ENCODE assay signal across 9 mouse cellular contexts in the genomic region with DNA sequence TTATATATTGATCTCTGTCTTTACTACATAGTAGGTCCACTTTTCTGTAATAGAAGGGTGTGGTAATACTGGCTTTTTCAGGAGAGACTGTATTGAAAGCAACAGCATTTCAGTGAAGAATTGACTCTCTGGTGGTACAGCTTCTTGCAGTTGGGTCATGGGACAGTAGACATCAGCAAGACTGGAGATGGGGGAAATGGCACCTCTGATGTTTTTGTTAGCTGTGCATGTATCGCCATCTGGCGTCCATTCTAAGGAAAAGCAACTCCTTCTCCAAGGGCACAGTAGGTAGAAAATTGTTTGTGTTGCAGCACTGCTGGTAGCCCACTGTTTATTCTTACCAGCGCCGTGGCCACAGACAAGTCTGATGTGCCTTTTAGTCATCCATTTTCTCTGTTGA. TPM values are rescaled to one million over a fixed set of nuclear protein-coding genes. Genes with fewer than 3 reads are reported as not detected.
DNase-seq lines count a peak whose midpoint lies in the region; ATAC-seq and TF ChIP-seq lines count a peak whose summit lies in the region.
"Had no signal": no experiment of that assay in that cellular context is flagged by ENCODE, and none has a peak within 500 bp of the region (broad histone marks: within the 10 kb centered on the region; RNA-seq: fewer than 3 reads in every experiment).

No protein-coding gene starts in this region.

- WGBS in kidney, embryonic 15.5 days, result 13% methylated on average over 4 of the region's 4 CpGs
- 6% methylated on average over 4 of the region's 4 CpGs for WGBS in liver, embryonic 12.5 days (ENCODE audit: insufficient replicate concordance)
- WGBS in neural tube, embryonic 11.5 days, result 8% methylated on average over 4 of the region's 4 CpGs

- DNase-seq in CH12.LX (ENCODE audit: extremely low read depth) (peak; percentile 83), WW6 (ENCODE audit: low read depth, low spot score) (peak; percentile 47)
- DNase-seq in heart, adult 9 months (ENCODE audit: low spot score in 2 of 2), result peak; percentile 44 to 56
- peak; percentile 69 for DNase-seq in neural tube, embryonic 11.5 days (ENCODE audit: low spot score)
- peak; percentile 21 to 32 for DNase-seq in thymus, postnatal 36 days

- H3K4me1 ChIP-seq in CH12.LX (ENCODE audit: control insufficient read depth in 1 of 2, insufficient read depth in 2 of 2), result peaks cover 0 to 11% of the 10 kb centered on the region in 2 experiments; a peak in 2 of 4 replicates
- no peaks in the 10 kb centered on the region for H3K4me1 ChIP-seq in cortical plate, adult 2 months (ENCODE audit: control insufficient read depth, insufficient read depth, low read length)
- no peaks in the 10 kb centered on the region for H3K4me1 ChIP-seq in kidney, embryonic 15.5 days
- peaks cover 9% of the 10 kb centered on the region for H3K4me1 ChIP-seq in liver, embryonic 12.5 days
- H3K4me1 ChIP-seq in neural tube, embryonic 11.5 days (ENCODE audit: control insufficient read depth, insufficient read depth, low read length), result no peaks in the 10 kb centered on the region

- no peaks in the 10 kb centered on the region for H3K79me2 ChIP-seq in CH12.LX (replicated peaks; ENCODE audit: control insufficient read depth, extremely low read depth, insufficient read depth, poor library complexity, severe bottlenecking)

- H3K27me3 ChIP-seq in CH12.LX (replicated peaks), result no peaks in the 10 kb centered on the region
- no peaks in the 10 kb centered on the region for H3K27me3 ChIP-seq in kidney, embryonic 15.5 days
- H3K27me3 ChIP-seq in liver, embryonic 12.5 days (replicated peaks), result no peaks in the 10 kb centered on the region
- no peaks in the 10 kb centered on the region for H3K27me3 ChIP-seq in neural tube, embryonic 11.5 days (ENCODE audit: control insufficient read depth, insufficient read depth, low read length)
- H3K27me3 ChIP-seq: liver, embryonic 15.5 days had no signal

- in situ Hi-C loops in CH12.LX (cut with MboI; ENCODE audit: low pct_ligation_motif_present, low pct_unique_long_range_greater_than_20kb, low sequenced_read_pairs), result no loop called here

- peak; percentile 99 for TF ChIP-seq RAD21 in CH12.LX (IDR thresholded peaks at IDR 0.05; ENCODE audit: low read depth, low read length)

- ATAC-seq in kidney, embryonic 15.5 days (replicated peaks; ENCODE audit: low FRiP score), result 0 out of 2 replicates have a peak, but pooled peaks have one; percentile 56
- ATAC-seq in liver, embryonic 12.5 days, result peak; percentile 52
- ATAC-seq in neural tube, embryonic 11.5 days (ENCODE audit: insufficient read depth, low FRiP score, low TSS enrichment), result 0 out of 2 replicates have a peak, but pooled peaks have one; percentile 35

- peaks cover 0 to 9% of the 10 kb centered on the region in 2 experiments for H3K36me3 ChIP-seq in CH12.LX (replicated peaks in 1 of 2; ENCODE audit: control insufficient read depth in 1 of 2, insufficient read depth in 1 of 2, low read length in 1 of 2)
- H3K36me3 ChIP-seq in kidney, embryonic 15.5 days, result no peaks in the 10 kb centered on the region
- peaks cover 4% of the 10 kb centered on the region; the same call in 1 of the 2 replicates for H3K36me3 ChIP-seq in liver, embryonic 12.5 days
- H3K36me3 ChIP-seq in neural tube, embryonic 11.5 days (ENCODE audit: control insufficient read depth, insufficient read depth, low read length), result no peaks in the 10 kb centered on the region
- H3K36me3 ChIP-seq: liver, embryonic 15.5 days had no signal

- no peak for TF ChIP-seq POLR2A in CH12.LX (IDR thresholded peaks at IDR 0.05; ENCODE audit: low read depth, low read length)
- no peak for TF ChIP-seq POLR2A in cortical plate, adult 2 months (IDR thresholded peaks at IDR 0.05; ENCODE audit: extremely low read depth, insufficient read depth, low read length)

- peak; percentile 89 to 96 for TF ChIP-seq CTCF in CH12.LX (conservative IDR thresholded peaks at IDR 0.05 in 1 of 2, IDR thresholded peaks at IDR 0.05 in 1 of 2; ENCODE audit: low read depth in 2 of 2, low read length in 2 of 2)
- TF ChIP-seq CTCF in cortical plate, adult 2 months (IDR thresholded peaks at IDR 0.05; ENCODE audit: extremely low read depth, insufficient read depth, low read length), result peak; percentile 95

- no peak overlapping the region for H3K9ac ChIP-seq in CH12.LX (ENCODE audit: insufficient read depth, low read depth)
- H3K9ac ChIP-seq in kidney, embryonic 15.5 days, result no peak overlapping the region
- no peak overlapping the region for H3K9ac ChIP-seq in liver, embryonic 12.5 days
- no peak overlapping the region for H3K9ac ChIP-seq in neural tube, embryonic 11.5 days (ENCODE audit: low read length)
- H3K9ac ChIP-seq: liver, embryonic 15.5 days had no signal

- H3K9me3 ChIP-seq in CH12.LX (replicated peaks; ENCODE audit: low read length), result no peaks in the 10 kb centered on the region
- H3K9me3 ChIP-seq in kidney, embryonic 15.5 days (replicated peaks), result no peaks in the 10 kb centered on the region
- no peaks in the 10 kb centered on the region for H3K9me3 ChIP-seq in liver, embryonic 12.5 days (replicated peaks)
- no peaks in the 10 kb centered on the region for H3K9me3 ChIP-seq in neural tube, embryonic 11.5 days (ENCODE audit: control insufficient read depth, low read length)
- H3K9me3 ChIP-seq: liver, embryonic 15.5 days had no signal

- no peak overlapping the region for H3K4me3 ChIP-seq in CH12.LX (replicated peaks in 1 of 3; ENCODE audit: low read depth in 2 of 3, low read length in 2 of 3, poor library complexity in 1 of 3)
- H3K4me3 ChIP-seq in cortical plate, adult 2 months (ENCODE audit: insufficient read depth, low read length), result no peak overlapping the region
- no peak overlapping the region for H3K4me3 ChIP-seq in kidney, embryonic 15.5 days (replicated peaks)
- H3K4me3 ChIP-seq in liver, embryonic 12.5 days, result no peak overlapping the region
- H3K4me3 ChIP-seq in neural tube, embryonic 11.5 days (ENCODE audit: low read depth, low read length), result no peak overlapping the region
- H3K4me3 ChIP-seq: liver, embryonic 15.5 days had no signal

- TF ChIP-seq EP300 in CH12.LX (IDR thresholded peaks at IDR 0.05; ENCODE audit: low read length), result no peak

- no peak overlapping the region for H3K4me2 ChIP-seq in CH12.LX (ENCODE audit: insufficient read depth, low read depth, poor library complexity, severe bottlenecking)
- no peak overlapping the region for H3K4me2 ChIP-seq in kidney, embryonic 15.5 days
- H3K4me2 ChIP-seq in liver, embryonic 12.5 days, result no peak overlapping the region
- no peak overlapping the region for H3K4me2 ChIP-seq in neural tube, embryonic 11.5 days (ENCODE audit: low read depth)
- H3K4me2 ChIP-seq: liver, embryonic 15.5 days had no signal

- no peak overlapping the region for H3K27ac ChIP-seq in CH12.LX (ENCODE audit: insufficient read depth, low read depth)
- no peak overlapping the region for H3K27ac ChIP-seq in cortical plate, adult 2 months (ENCODE audit: insufficient read depth, low read length)
- no peak overlapping the region for H3K27ac ChIP-seq in kidney, embryonic 15.5 days
- H3K27ac ChIP-seq in liver, embryonic 12.5 days, result no peak overlapping the region
- no peak overlapping the region for H3K27ac ChIP-seq in neural tube, embryonic 11.5 days (ENCODE audit: low read depth, low read length)
- H3K27ac ChIP-seq: liver, embryonic 15.5 days had no signal

- dilution Hi-C loops in CH12.LX (cut with MboI; ENCODE audit: extremely low pct_ligation_motif_present, extremely low pct_unique_long_range_greater_than_20kb, low sequenced_read_pairs), result no loop called here

TF ChIP-seq in CH12.LX, 34 proteins besides CTCF, POLR2A, EP300 and RAD21:
- TF ChIP-seq TCF12 (IDR thresholded peaks at IDR 0.05; ENCODE audit: low read depth, low read length), result no peak
- TF ChIP-seq NELFE (IDR thresholded peaks at IDR 0.05; ENCODE audit: low read depth, low read length), result no peak; the same call in 1 of the 2 replicates
- TF ChIP-seq USF2 (conservative IDR thresholded peaks at IDR 0.05; ENCODE audit: low read depth, low read length), result no peak
- no peak for TF ChIP-seq HCFC1 (IDR thresholded peaks at IDR 0.05; ENCODE audit: low read depth, low read length)
- no peak for TF ChIP-seq RCOR1 (conservative IDR thresholded peaks at IDR 0.05; ENCODE audit: low read depth, low read length)
- TF ChIP-seq MXI1 (IDR thresholded peaks at IDR 0.05; ENCODE audit: low read depth, low read length), result no peak
- no peak for TF ChIP-seq MAX (IDR thresholded peaks at IDR 0.05; ENCODE audit: low read length)
- no peak for TF ChIP-seq USF1 (IDR thresholded peaks at IDR 0.05; ENCODE audit: low read depth, low read length)
- no peak for TF ChIP-seq BHLHE40 (IDR thresholded peaks at IDR 0.05; ENCODE audit: low read depth, low read length)
- peak; percentile 88 for TF ChIP-seq SMC3 (IDR thresholded peaks at IDR 0.05; ENCODE audit: low read depth, low read length)
- no peak for TF ChIP-seq PAX5 (IDR thresholded peaks at IDR 0.05; ENCODE audit: low read length)
- TF ChIP-seq ETS1 (conservative IDR thresholded peaks at IDR 0.05; ENCODE audit: low read depth, low read length), result no peak
- no peak for TF ChIP-seq SIN3A (IDR thresholded peaks at IDR 0.05; ENCODE audit: low read length)
- TF ChIP-seq CHD2 (IDR thresholded peaks at IDR 0.05; ENCODE audit: low read length), result no peak
- TF ChIP-seq JUN (IDR thresholded peaks at IDR 0.05; ENCODE audit: insufficient read depth, low read depth, low read length), result no peak
- peak; percentile 32 for TF ChIP-seq ZKSCAN1 (IDR thresholded peaks at IDR 0.05; ENCODE audit: borderline replicate concordance, low read depth, low read length)
- no peak for TF ChIP-seq TBP (conservative IDR thresholded peaks at IDR 0.05; ENCODE audit: low read depth, low read length)
- TF ChIP-seq ZC3H11A (IDR thresholded peaks at IDR 0.05; ENCODE audit: low read depth, low read length), result peak; percentile 85

RNA-seq across cellular contexts. Expression of gene Rrm1, which starts 24.1 kb away (rescaled TPM):
- total RNA-seq in CH12.LX (2012; rRNA removed) (156 and 191 TPM in 2 replicates), CH12.LX (2014; rRNA removed) (227 and 253 TPM in 2 replicates)
- 248 and 308 TPM in 2 replicates for polyA plus RNA-seq in CH12.LX (2012; ENCODE audit: insufficient read length, low read depth)
- polyA plus RNA-seq in cortical plate, adult 2 months (2012; rRNA removed), result 11.0 and 12.5 TPM in 2 replicates
- polyA plus RNA-seq in kidney, embryonic 15.5 days (2015; fragmentation: Nextera tagmentation; extraction: Ambion mirVana), result 155 and 159 TPM in 2 replicates
- 254 and 266 TPM in 2 replicates for polyA plus RNA-seq in liver, embryonic 12.5 days (2016; fragmentation: Nextera tagmentation; extraction: Ambion mirVana)
- polyA plus RNA-seq in neural tube, embryonic 11.5 days (2014; fragmentation: Nextera tagmentation; extraction: Ambion mirVana), result 203 and 211 TPM in 2 replicates

Comparison
In these comparisons a context has a peak if more than half of its experiments do, and no peak if none do; other contexts are left out.
1. DNase-seq: peak in every context shown above with its lines; median percentile 83 in CH12.LX; 69 in neural tube, embryonic 11.5 days; 50 in heart, adult 9 months; 47 in WW6; 26 in thymus, postnatal 36 days.
2. RNA of gene Rrm1, which starts 24.1 kb away (polyA plus RNA-seq): 254 to 266 TPM in liver, embryonic 12.5 days, 248 to 308 TPM in CH12.LX, 203 to 211 TPM in neural tube, embryonic 11.5 days and 155 to 159 TPM in kidney, embryonic 15.5 days; 11.0 to 12.5 TPM in cortical plate, adult 2 months; every median in the first group is over 10 times any median in the second.
3. Peak in every context shown above with its lines, with median percentiles within 50 percentile points of each other: ATAC-seq.